Mouse (Mus musculus) midbrain, embryonic 11.5 days (tissue): ENCODE data around the gene Vash2. TPM values are rescaled to one million over a fixed set of nuclear protein-coding genes. Genes with fewer than 3 reads are reported as not detected.

Source experiments
- ATAC-seq: fragments of 200-750 bp; cut with Nextera tagmentation; 2 replicates; pipeline ENCODE4 v1.8.0; 2017; ENCODE audit warnings: moderate TSS enrichment, moderate library complexity; ENCODE audit not compliant: low FRiP score
- DNase-seq: peaks from one replicate; pipeline ENCODE4 v3.0.0; 2015; ENCODE audit warnings: low spot score; ENCODE audit errors: missing footprints
- H3K27ac ChIP-seq: fragments of 300-500 bp; sonication (generic); 2 replicates; pipeline ENCODE4 v1.5.1; 2014; ENCODE audit warnings: low read depth, low read length
- H3K27me3 ChIP-seq: fragments of 300-500 bp; sonication (generic); 2 replicates; pipeline ENCODE4 v1.6.1; 2014; ENCODE audit warnings: mild to moderate bottlenecking, low read length, moderate library complexity, mixed read lengths; ENCODE audit not compliant: control insufficient read depth, insufficient read depth
- H3K36me3 ChIP-seq: fragments of 300-500 bp; sonication (generic); 2 replicates; pipeline ENCODE4 v1.6.1; 2014; ENCODE audit warnings: mild to moderate bottlenecking, low read length, moderate library complexity, mixed read lengths; ENCODE audit not compliant: control insufficient read depth, insufficient read depth
- H3K4me1 ChIP-seq: fragments of 300-500 bp; sonication (generic); 2 replicates; pipeline ENCODE4 v1.6.1; 2014; ENCODE audit warnings: low read length; ENCODE audit not compliant: control insufficient read depth, insufficient read depth
- H3K4me2 ChIP-seq: fragments of 300-500 bp; sonication (generic); 2 replicates; pipeline ENCODE4 v1.6.1; 2014; ENCODE audit warnings: mild to moderate bottlenecking, moderate library complexity
- H3K4me3 ChIP-seq: fragments of 300-500 bp; sonication (generic); 2 replicates; pipeline ENCODE4 v1.5.1; 2014; ENCODE audit warnings: low read depth, low read length
- H3K9ac ChIP-seq: fragments of 300-500 bp; sonication (generic); 2 replicates; pipeline ENCODE4 v1.6.1; 2014; ENCODE audit warnings: low read length
- H3K9me3 ChIP-seq: fragments of 300-500 bp; sonication (generic); 2 replicates; pipeline ENCODE4 v1.6.1; 2016; ENCODE audit warnings: low read length; ENCODE audit not compliant: control insufficient read depth
- WGBS: fragments of 180-500 bp; shearing (Covaris S2); extraction: QIAGEN DNeasy Blood & Tissue Kit; methylation state at CpG from one replicate; pipeline ENCODE4 v1.1.7; 2014; 5-methylcytosine and 5-hydroxymethylcytosine counted together
- polyA plus RNA-seq: library from polyadenylated mRNA; unstranded; fragments of >200 nt; fragmentation: Nextera tagmentation; extraction: Ambion mirVana; gene quantifications from 2 replicates; pipeline ENCODE4 v1.2.1, GENCODE M21; 2014

The Vash2 gene
- polyA plus RNA-seq, 1 experiment from 2014 or later = 52.8 TPM

DNA sequence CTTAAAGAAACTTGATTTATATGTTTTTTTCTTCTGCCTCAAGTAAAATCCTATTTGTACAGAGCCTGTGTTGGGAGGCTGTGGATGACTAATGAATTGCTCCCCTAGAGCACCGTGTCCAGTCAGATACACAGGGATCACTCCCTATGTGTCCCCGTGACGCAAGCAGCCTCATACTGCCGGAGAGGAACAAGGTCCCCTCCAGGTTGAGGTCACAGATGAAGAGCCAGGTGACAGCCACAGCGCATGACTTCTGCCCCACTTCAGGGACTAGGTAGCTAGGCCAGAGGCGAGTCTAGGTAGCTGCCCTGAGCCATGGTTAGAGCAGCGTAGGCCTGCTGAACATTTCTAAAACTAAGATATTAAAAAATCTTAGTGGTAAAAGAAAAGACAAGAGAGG lies 11.1 kb downstream of the Vash2 start:
- H3K36me3 ChIP-seq = peaks cover 5% of the 10 kb centered on the region; the same call in 1 of the 2 replicates
- 92% methylated on average over 7 of the region's 7 CpGs for WGBS

DNA sequence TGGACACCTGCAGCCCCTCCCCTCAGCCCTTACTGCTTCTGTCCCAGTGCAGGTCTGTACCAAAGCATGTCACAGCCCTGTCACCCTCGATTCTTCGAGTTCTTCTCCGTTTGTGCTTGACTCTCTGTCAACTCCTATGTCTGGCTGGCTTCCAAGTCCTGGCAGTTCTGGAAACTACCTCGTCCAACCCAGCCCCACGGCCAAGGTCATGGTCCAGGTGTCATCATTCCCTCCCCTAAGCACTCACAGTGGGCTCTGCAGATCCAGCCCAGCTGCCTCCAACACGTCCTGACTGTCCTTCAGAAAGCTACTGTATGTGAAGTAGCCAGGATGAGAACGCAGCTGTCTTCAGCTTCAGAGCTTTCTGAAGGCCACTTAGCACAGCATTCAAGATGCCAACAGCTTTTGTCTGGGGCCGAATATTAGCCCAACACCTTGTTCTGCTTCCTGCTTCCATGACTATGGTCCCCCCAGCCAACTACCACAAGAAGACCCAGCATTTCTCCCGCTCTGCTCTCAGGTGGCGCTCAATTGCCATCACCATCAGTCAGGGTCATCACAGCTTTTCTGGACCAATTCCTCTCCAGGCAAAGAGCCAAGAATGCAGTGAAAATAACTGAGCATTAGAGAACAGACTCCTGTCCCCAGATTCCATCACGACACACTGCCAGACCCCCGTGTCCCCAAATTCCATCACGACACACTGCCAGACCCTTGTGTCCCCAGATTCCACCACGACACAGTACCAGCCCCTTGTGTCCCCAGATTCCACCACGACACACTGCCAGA lies 13.9 kb downstream of the Vash2 start:
- Histone ChIP-seq H3K4me3 (no peak overlapping the region), H3K4me2 (no peak overlapping the region), H3K9ac (no peak overlapping the region), H3K27me3 (no peaks in the 10 kb centered on the region), H3K9me3 (no peaks in the 10 kb centered on the region), H3K4me1 (no peaks in the 10 kb centered on the region), H3K27ac (no peak overlapping the region), H3K36me3 (peaks cover 5% of the 10 kb centered on the region; the same call in 1 of the 2 replicates)
- ATAC-seq (no peak), DNase-seq (no peak)
- 90% methylated on average over 15 of the region's 15 CpGs for WGBS

More for the DNA sequence above, 11.1 kb downstream of the Vash2 start:
- DNase-seq = peak; percentile 6
- H3K4me1 ChIP-seq = no peaks in the 10 kb centered on the region
- no peak overlapping the region for H3K4me3 ChIP-seq
- no peaks in the 10 kb centered on the region for H3K9me3 ChIP-seq
- no peak overlapping the region for H3K9ac ChIP-seq
- no peak overlapping the region for H3K4me2 ChIP-seq
- no peak for ATAC-seq
- no peak overlapping the region for H3K27ac ChIP-seq
- no peaks in the 10 kb centered on the region for H3K27me3 ChIP-seq

DNA sequence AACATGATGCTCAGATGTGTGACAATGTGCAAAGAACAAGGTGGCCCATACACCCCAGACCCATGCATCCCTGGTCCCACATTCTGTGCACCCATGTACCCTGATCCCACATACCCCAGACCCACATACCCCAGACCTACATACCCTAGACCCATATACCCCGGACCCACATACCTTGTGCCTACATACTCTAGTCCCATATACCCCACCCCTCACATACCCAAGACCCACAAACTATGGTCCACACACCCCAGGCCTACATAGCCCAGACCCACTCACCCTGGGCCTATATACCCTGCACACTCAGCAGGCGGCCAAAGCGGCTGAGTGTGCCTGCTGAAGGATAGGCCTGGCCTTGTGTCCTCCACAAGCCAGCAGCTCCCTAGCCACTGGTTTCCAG lies 16.3 kb downstream of the Vash2 start:
- Histone ChIP-seq H3K4me2 (no peak overlapping the region), H3K9me3 (no peaks in the 10 kb centered on the region), H3K27me3 (no peaks in the 10 kb centered on the region), H3K27ac (no peak overlapping the region), H3K4me3 (no peak overlapping the region), H3K9ac (no peak overlapping the region), H3K4me1 (no peaks in the 10 kb centered on the region), H3K36me3 (peaks cover 10% of the 10 kb centered on the region; the same call in 1 of the 2 replicates)
- ATAC-seq (no peak), DNase-seq (peak; percentile 14)
- 93% methylated on average over 3 of the region's 3 CpGs for WGBS

DNA sequence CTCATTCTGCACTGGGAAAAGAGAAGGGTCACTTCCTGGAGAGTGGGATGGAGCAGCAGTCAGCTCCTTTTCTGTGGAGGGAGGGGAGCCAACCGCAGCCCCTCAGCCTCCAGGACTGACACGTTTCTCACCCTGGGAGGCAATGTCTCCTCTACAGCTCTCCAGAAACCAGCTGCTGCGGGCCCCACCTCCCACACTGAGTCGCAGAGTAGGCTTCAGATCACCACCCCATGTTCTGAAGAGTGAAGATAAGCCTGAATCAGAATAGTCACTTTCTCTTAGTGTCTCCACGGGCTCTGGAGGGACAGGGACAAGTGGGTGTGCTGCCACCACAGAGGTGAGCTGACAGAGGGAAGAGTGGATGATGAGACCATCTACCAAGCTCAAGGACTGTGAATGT lies 20.3 kb downstream of the Vash2 start:
- Histone ChIP-seq H3K9ac (no peak overlapping the region), H3K36me3 (peaks cover 13% of the 10 kb centered on the region; the same call in 1 of the 2 replicates), H3K4me1 (no peaks in the 10 kb centered on the region), H3K4me3 (no peak overlapping the region), H3K4me2 (no peak overlapping the region), H3K9me3 (no peaks in the 10 kb centered on the region), H3K27me3 (no peaks in the 10 kb centered on the region), H3K27ac (no peak overlapping the region)
- ATAC-seq (no peak), DNase-seq (no peak)
- 93% methylated on average over 5 of the region's 5 CpGs for WGBS

DNA sequence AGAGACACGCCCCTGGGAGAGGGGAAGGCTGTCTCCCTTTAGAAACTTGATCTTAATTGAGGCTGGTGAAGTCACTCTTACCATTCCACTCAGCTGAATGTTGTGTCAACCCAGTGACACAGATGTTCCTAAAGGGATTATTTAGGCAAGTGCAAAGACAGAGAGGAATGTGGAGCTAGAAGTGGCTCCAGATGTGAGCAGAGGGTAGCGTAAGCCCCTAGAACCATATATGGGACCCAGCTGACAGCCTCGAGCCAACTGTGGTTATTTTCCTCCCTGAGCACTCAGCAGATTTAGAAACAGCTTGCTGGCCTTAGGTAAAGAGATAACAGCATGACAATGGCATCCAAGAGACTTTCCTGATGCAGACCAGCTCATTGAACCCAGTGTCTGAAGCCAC lies 26.1 kb downstream of the Vash2 start:
- 81% methylated on average over 3 of the region's 3 CpGs for WGBS
- DNase-seq = peak; percentile 31
- Histone ChIP-seq H3K9ac (no peak overlapping the region), H3K27me3 (no peaks in the 10 kb centered on the region), H3K36me3 (peaks cover 14% of the 10 kb centered on the region; the same call in 1 of the 2 replicates), H3K4me3 (no peak overlapping the region), H3K27ac (no peak overlapping the region), H3K9me3 (no peaks in the 10 kb centered on the region), H3K4me2 (no peak overlapping the region), H3K4me1 (no peaks in the 10 kb centered on the region)
- ATAC-seq = no peak

DNA sequence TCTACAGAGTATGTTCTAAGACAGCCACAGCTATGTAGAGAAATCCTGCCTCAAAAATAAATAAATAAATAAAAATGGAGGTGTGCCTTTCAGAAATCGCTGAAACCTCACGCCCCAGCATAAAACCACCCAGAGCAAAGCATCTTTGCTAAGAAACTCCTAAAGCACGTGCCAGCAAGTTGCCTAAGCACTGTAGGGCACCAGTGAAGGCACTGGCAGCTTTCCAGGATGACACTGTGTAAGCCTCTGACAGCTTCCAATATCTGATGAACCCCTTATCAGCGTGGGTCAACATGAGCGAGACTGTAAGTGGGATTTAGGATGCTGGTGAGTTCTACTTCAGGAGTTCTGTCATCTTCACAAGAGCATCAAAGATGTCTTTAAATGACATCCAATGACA lies 28.1 kb downstream of the Vash2 start:
- H3K4me2 ChIP-seq = no peak overlapping the region
- no peaks in the 10 kb centered on the region for H3K27me3 ChIP-seq
- H3K9ac ChIP-seq = no peak overlapping the region
- peaks cover 7% of the 10 kb centered on the region; the same call in 1 of the 2 replicates for H3K36me3 ChIP-seq
- no peak overlapping the region for H3K4me3 ChIP-seq
- no peak for ATAC-seq
- no peaks in the 10 kb centered on the region for H3K4me1 ChIP-seq
- 93% methylated on average over 5 of the region's 5 CpGs for WGBS
- no peak overlapping the region for H3K27ac ChIP-seq
- no peaks in the 10 kb centered on the region for H3K9me3 ChIP-seq
- peak; percentile 70 for DNase-seq

DNA sequence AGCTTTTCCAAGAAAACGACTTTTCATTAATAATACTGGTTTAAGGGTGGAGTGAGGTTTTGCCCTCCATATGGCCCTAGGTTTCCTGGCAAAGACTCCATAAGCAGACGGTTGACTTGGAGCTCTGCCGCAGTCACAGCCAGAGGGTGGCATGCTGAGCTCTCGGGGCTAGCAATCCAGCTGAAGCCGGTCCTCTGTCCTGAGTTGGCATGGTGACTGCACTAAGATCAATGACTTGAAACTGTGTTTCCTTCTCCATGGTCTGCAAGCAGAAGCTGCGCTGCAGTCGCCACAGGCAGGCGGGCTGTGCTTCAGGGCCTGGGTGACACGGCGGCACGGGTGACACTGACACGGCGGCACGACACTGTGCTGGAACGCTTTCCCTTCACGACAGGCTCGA lies 30.2 kb downstream of the Vash2 start:
- Histone ChIP-seq H3K36me3 (peaks cover 11% of the 10 kb centered on the region), H3K4me1 (no peaks in the 10 kb centered on the region), H3K4me3 (no peak overlapping the region), H3K27me3 (no peaks in the 10 kb centered on the region), H3K27ac (no peak overlapping the region), H3K9me3 (no peaks in the 10 kb centered on the region), H3K4me2 (no peak overlapping the region), H3K9ac (no peak overlapping the region)
- no peak for ATAC-seq
- 91% methylated on average over 17 of the region's 17 CpGs for WGBS
- DNase-seq = peak; percentile 47

DNA sequence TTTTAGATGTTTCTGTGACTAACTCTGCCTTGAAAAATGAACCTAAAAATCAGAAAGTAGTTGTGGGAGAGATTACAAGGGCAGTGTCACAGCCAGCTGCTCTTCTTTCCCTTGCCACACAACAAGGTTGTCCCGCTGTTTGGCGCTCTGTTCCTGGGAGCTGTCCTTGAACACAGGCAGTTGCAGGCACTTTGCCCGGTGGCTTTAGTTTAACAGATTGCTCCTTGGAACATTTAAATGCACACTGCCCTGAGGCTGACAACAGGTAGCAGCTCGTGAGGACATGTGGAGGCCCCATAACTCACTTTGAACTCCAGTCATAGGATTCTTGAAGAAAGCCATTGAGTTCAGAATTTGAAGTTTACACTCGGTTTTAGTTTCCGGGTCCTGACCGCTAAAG lies 30.7 kb downstream of the Vash2 start:
- ATAC-seq = no peak
- 92% methylated on average over 7 of the region's 7 CpGs for WGBS

DNA sequence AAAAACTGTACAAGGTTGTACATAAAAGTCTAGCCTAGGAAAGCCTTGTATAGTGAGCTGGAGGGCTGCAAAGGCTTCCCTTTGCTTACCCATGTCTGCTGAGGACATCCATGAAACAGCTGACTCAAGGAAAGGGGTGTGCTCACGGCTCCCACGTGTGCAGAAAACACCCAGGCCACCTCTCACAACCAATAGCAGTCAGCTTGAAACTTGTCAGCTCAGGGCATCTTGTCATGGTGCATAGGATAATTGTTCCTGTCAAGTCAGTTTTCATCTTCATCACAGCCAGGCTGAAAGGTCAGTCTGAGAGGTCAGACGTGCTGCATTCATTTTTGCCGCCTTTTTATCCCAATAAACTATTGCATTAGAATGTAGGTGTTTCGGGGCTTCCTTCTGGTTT lies 31.1 kb downstream of the Vash2 start:
- ATAC-seq (no peak), DNase-seq (peak; percentile 41)
- Histone ChIP-seq H3K4me1 (no peaks in the 10 kb centered on the region), H3K27me3 (no peaks in the 10 kb centered on the region), H3K27ac (no peak overlapping the region), H3K9me3 (no peaks in the 10 kb centered on the region), H3K36me3 (peaks cover 14% of the 10 kb centered on the region), H3K9ac (no peak overlapping the region), H3K4me2 (no peak overlapping the region), H3K4me3 (no peak overlapping the region)
- 85% methylated on average over 5 of the region's 5 CpGs for WGBS

More for the DNA sequence above, 30.7 kb downstream of the Vash2 start:
- Histone ChIP-seq H3K27ac (no peak overlapping the region), H3K36me3 (peaks cover 14% of the 10 kb centered on the region), H3K4me1 (no peaks in the 10 kb centered on the region), H3K4me3 (no peak overlapping the region), H3K4me2 (no peak overlapping the region), H3K9ac (no peak overlapping the region), H3K27me3 (no peaks in the 10 kb centered on the region), H3K9me3 (no peaks in the 10 kb centered on the region)
- peak; percentile 19 for DNase-seq
